Mouse (Mus musculus) MEL (cell line): ENCODE results near the gene Acot7. TPM values are rescaled to one million over a fixed set of nuclear protein-coding genes. Genes with fewer than 3 reads are reported as not detected.

ENCODE experiments used
- DNase-seq: peaks from one replicate; pipeline ENCODE4 v3.0.0; 2011; ENCODE audit warnings: low read depth, low spot score
- H3K27ac ChIP-seq: 2 replicates; pipeline ENCODE4 v1.5.1; 2012; ENCODE audit warnings: low read depth, mild to moderate bottlenecking, control low read depth, low read length, moderate library complexity; ENCODE audit not compliant: control insufficient read depth
- H3K27me3 ChIP-seq, 2 experiments: fragments of 150-350 bp in 1 of 2; sonication (generic) in 1 of 2; 2 replicates each; pipeline ENCODE4 v1.6.1; 2012; ENCODE audit warnings: low read length in 2 of 2, mild to moderate bottlenecking in 2 of 2, improper control_type of control experiment in 1 of 2, moderate library complexity in 1 of 2; ENCODE audit not compliant: insufficient read depth in 2 of 2, control insufficient read depth in 1 of 2
- H3K36me3 ChIP-seq, 2 experiments: 2 replicates each; pipeline ENCODE4 v1.6.1; 2012 to 2014; ENCODE audit warnings: low read length in 2 of 2, improper control_type of control experiment in 1 of 2, inconsistent platforms in 1 of 2, mild to moderate bottlenecking in 1 of 2; ENCODE audit not compliant: insufficient read depth in 2 of 2, control insufficient read depth in 1 of 2
- H3K4me1 ChIP-seq, 2 experiments: fragments of 150-350 bp in 1 of 2; sonication (generic) in 1 of 2; 2 replicates each; pipeline ENCODE4 v1.6.1; 2012; ENCODE audit warnings: low read length in 2 of 2, improper control_type of control experiment in 1 of 2, mild to moderate bottlenecking in 1 of 2; ENCODE audit not compliant: insufficient read depth in 2 of 2, control insufficient read depth in 1 of 2
- H3K4me3 ChIP-seq, 2 experiments: fragments of 150-350 bp in 1 of 2; sonication (generic) in 1 of 2; 2 replicates each; pipeline ENCODE4 v1.5.1; 2012; ENCODE audit warnings: low read depth in 2 of 2, low read length in 2 of 2, mild to moderate bottlenecking in 2 of 2, moderate library complexity in 2 of 2, control low read depth in 1 of 2, improper control_type of control experiment in 1 of 2; ENCODE audit not compliant: control insufficient read depth in 1 of 2, insufficient read depth in 1 of 2
- H3K79me2 ChIP-seq: 2 replicates; pipeline ENCODE4 v1.6.1; 2012; ENCODE audit warnings: mild to moderate bottlenecking, low read length, moderate library complexity; ENCODE audit not compliant: control insufficient read depth, poor library complexity, insufficient read depth
- H3K9ac ChIP-seq: 2 replicates; pipeline ENCODE4 v1.6.1; 2012; ENCODE audit warnings: low read depth, mild to moderate bottlenecking, control low read depth, low read length, moderate library complexity; ENCODE audit not compliant: control insufficient read depth, poor library complexity, severe bottlenecking
- H3K9me3 ChIP-seq: fragments of 150-350 bp; sonication (generic); replicated peaks from 2 replicates; pipeline ENCODE4 v1.6.1; 2012; ENCODE audit warnings: mild to moderate bottlenecking, low read length, improper control_type of control experiment, moderate library complexity; ENCODE audit not compliant: insufficient read depth
- BHLHE40 ChIP-seq: IDR thresholded peaks from 2 replicates; pipeline ENCODE4 v1.6.1; 2012; ENCODE audit warnings: low read depth, mild to moderate bottlenecking, inconsistent platforms, low read length, improper control_type of control experiment, borderline replicate concordance
- CHD1 ChIP-seq: IDR thresholded peaks from 2 replicates; pipeline ENCODE4 v1.6.1; 2012; ENCODE audit warnings: low read depth, mild to moderate bottlenecking, inconsistent platforms, low read length, improper control_type of control experiment
- CHD2 ChIP-seq: IDR thresholded peaks from 2 replicates; pipeline ENCODE4 v1.6.1; 2011; ENCODE audit warnings: low read length, improper control_type of control experiment
- CTCF ChIP-seq, 3 experiments: IDR thresholded peaks in 2 of 3; conservative IDR thresholded peaks in 1 of 3; 2 replicates each; pipeline ENCODE4 v1.5.1; 2011 to 2012; ENCODE audit warnings: low read length in 3 of 3, low read depth in 2 of 3, mild to moderate bottlenecking in 2 of 3, improper control_type of control experiment in 1 of 3, inconsistent platforms in 1 of 3, mixed read lengths in 1 of 3, moderate library complexity in 1 of 3; ENCODE audit not compliant: control insufficient read depth in 1 of 3, insufficient read depth in 1 of 3, poor library complexity in 1 of 3, severe bottlenecking in 1 of 3
- E2F4 ChIP-seq: IDR thresholded peaks from 2 replicates; pipeline ENCODE4 v1.6.1; 2011; ENCODE audit warnings: low read depth, low read length, improper control_type of control experiment, borderline replicate concordance
- EP300 ChIP-seq, 2 experiments: IDR thresholded peaks; 2 replicates each; pipeline ENCODE4 v1.6.1; 2011; ENCODE audit warnings: improper control_type of control experiment in 2 of 2, low read length in 2 of 2, low read depth in 1 of 2, mild to moderate bottlenecking in 1 of 2
- ETS1 ChIP-seq: IDR thresholded peaks from 2 replicates; pipeline ENCODE4 v1.6.1; 2012; ENCODE audit warnings: low read depth, mild to moderate bottlenecking, inconsistent platforms, low read length, improper control_type of control experiment, moderate library complexity
- GABPA ChIP-seq: IDR thresholded peaks from 2 replicates; pipeline ENCODE4 v1.6.1; 2012; ENCODE audit warnings: low read depth, mild to moderate bottlenecking, inconsistent platforms, low read length, improper control_type of control experiment, moderate library complexity
- GATA1 ChIP-seq: IDR thresholded peaks from 2 replicates; pipeline ENCODE4 v1.6.1; 2011; ENCODE audit warnings: low read depth, low read length, improper control_type of control experiment
- HCFC1 ChIP-seq: IDR thresholded peaks from 2 replicates; pipeline ENCODE4 v1.6.1; 2012; ENCODE audit warnings: low read depth, mild to moderate bottlenecking, inconsistent platforms, low read length, improper control_type of control experiment, moderate library complexity
- JUND ChIP-seq: IDR thresholded peaks from 2 replicates; pipeline ENCODE4 v1.6.1; 2011; ENCODE audit warnings: low read depth, mild to moderate bottlenecking, improper control_type of control experiment, low read length
- KAT2A ChIP-seq: conservative IDR thresholded peaks from 2 replicates; pipeline ENCODE4 v1.6.1; 2012; ENCODE audit warnings: low read depth, low read length, improper control_type of control experiment, inconsistent platforms
- MAFK ChIP-seq: IDR thresholded peaks from 2 replicates; pipeline ENCODE4 v1.6.1; 2011; ENCODE audit warnings: low read depth, mild to moderate bottlenecking, low read length, improper control_type of control experiment, borderline replicate concordance
- NELFE ChIP-seq: IDR thresholded peaks from 2 replicates; pipeline ENCODE4 v1.6.1; 2011; ENCODE audit warnings: low read depth, low read length, improper control_type of control experiment
- POLR2A ChIP-seq, 2 experiments: IDR thresholded peaks; 2 replicates each; pipeline ENCODE4 v1.6.1; 2011 to 2012; ENCODE audit warnings: low read length in 2 of 2, mild to moderate bottlenecking in 2 of 2, control low read depth in 1 of 2, improper control_type of control experiment in 1 of 2, low read depth in 1 of 2, moderate library complexity in 1 of 2; ENCODE audit not compliant: control insufficient read depth in 1 of 2, insufficient read depth in 1 of 2, poor library complexity in 1 of 2
- POLR2AphosphoS5 ChIP-seq: IDR thresholded peaks from 2 replicates; pipeline ENCODE4 v1.6.1; 2012; ENCODE audit warnings: low read depth, borderline replicate concordance, mild to moderate bottlenecking, inconsistent platforms, low read length, moderate library complexity, mixed read lengths
- RAD21 ChIP-seq: IDR thresholded peaks from 2 replicates; pipeline ENCODE4 v1.6.1; 2011; ENCODE audit warnings: mild to moderate bottlenecking, low read depth, low read length, improper control_type of control experiment
- SMC3 ChIP-seq: IDR thresholded peaks from 2 replicates; pipeline ENCODE4 v1.6.1; 2011; ENCODE audit warnings: low read depth, low read length, improper control_type of control experiment
- TBP ChIP-seq: IDR thresholded peaks from 2 replicates; pipeline ENCODE4 v1.8.0; 2011; ENCODE audit warnings: low read depth, low read length, improper control_type of control experiment
- UBTF ChIP-seq: IDR thresholded peaks from 2 replicates; pipeline ENCODE4 v1.6.1; 2012; ENCODE audit warnings: low read depth, mild to moderate bottlenecking, inconsistent platforms, low read length, improper control_type of control experiment, moderate library complexity, borderline replicate concordance; ENCODE audit not compliant: insufficient read depth
- USF1 ChIP-seq: IDR thresholded peaks from 2 replicates; pipeline ENCODE4 v1.6.1; 2014; ENCODE audit warnings: low read depth, mild to moderate bottlenecking, inconsistent platforms, low read length, improper control_type of control experiment, moderate library complexity
- ZKSCAN1 ChIP-seq: IDR thresholded peaks from 2 replicates; pipeline ENCODE4 v1.6.1; 2012; ENCODE audit warnings: low read depth, mild to moderate bottlenecking, inconsistent platforms, low read length, improper control_type of control experiment, moderate library complexity
- ZNF384 ChIP-seq: IDR thresholded peaks from 2 replicates; pipeline ENCODE4 v1.6.1; 2012; ENCODE audit warnings: low read depth, mild to moderate bottlenecking, inconsistent platforms, low read length, improper control_type of control experiment
- polyA plus RNA-seq, 2 experiments: library from polyadenylated mRNA; stranded (reverse) in 1 of 2; unstranded in 1 of 2; fragments of >175 nt in 1 of 2; fragments of >200 nt in 1 of 2; gene quantifications; 2 replicates each; pipeline versions ENCODE4 v1.2.1 to v1.2.4; 2012; ENCODE audit warnings: low replicate concordance in 2 of 2, low read depth in 1 of 2; ENCODE audit not compliant: insufficient read length in 2 of 2, insufficient read depth in 1 of 2, missing spikeins in 1 of 2
- total RNA-seq: library from RNA; depleted of rRNA; stranded (reverse); fragments of 300-350 nt; gene quantifications from 2 replicates; pipeline ENCODE4 v1.2.3, GENCODE M21; 2012

Acot7 gene
- total and polyA plus RNA-seq, 3 experiments = 92.7 to 127 TPM; not detected in 1

- Histone ChIP-seq H3K4me3 (no peak overlapping the region), H3K79me2 (no peaks in the 10 kb centered on the region; the same call in 1 of the 2 replicates), H3K27me3 (no peaks in the 10 kb centered on the region)
- TF ChIP-seq SMC3 (no peak), MAFK (no peak), POLR2A (IDR thresholded peaks at IDR 0.05; ENCODE audit: control insufficient read depth in 1 of 2, insufficient read depth in 1 of 2, low read depth in 1 of 2, low read length in 2 of 2, poor library complexity in 1 of 2) (no peak), CHD2 (no peak), E2F4 (no peak), UBTF (no peak), TBP (no peak), CHD1 (no peak), JUND (no peak), NELFE (no peak), GATA1 (no peak), POLR2AphosphoS5 (no peak), ZKSCAN1 (no peak), BHLHE40 (no peak), HCFC1 (no peak), CTCF (IDR thresholded peaks at IDR 0.05 in 2 of 3, conservative IDR thresholded peaks at IDR 0.05 in 1 of 3; ENCODE audit: control insufficient read depth in 1 of 3, insufficient read depth in 1 of 3, low read depth in 2 of 3, low read length in 3 of 3, poor library complexity in 1 of 3, severe bottlenecking in 1 of 3) (no peak)
- TF ChIP-seq, all 39 proteins: peak for 0
- H3K9ac ChIP-seq = no peak overlapping the region
- no peaks in the 10 kb centered on the region for H3K9me3 ChIP-seq
- H3K27ac ChIP-seq = no peak overlapping the region
- H3K4me1 ChIP-seq = peaks cover 0 to 4% of the 10 kb centered on the region in 2 experiments; a peak in 2 of 4 replicates
- DNase-seq = no peak
- no peaks in the 10 kb centered on the region; a peak in 1 of 4 replicates for H3K36me3 ChIP-seq
These were observed 44.7 kb upstream of the Acot7 start for GRCm38 (mm10) chr4:152133213-152133612.

- Histone ChIP-seq H3K4me3 (no peak overlapping the region), H3K36me3 (no peaks in the 10 kb centered on the region; a peak in 1 of 4 replicates), H3K27me3 (no peaks in the 10 kb centered on the region), H3K9ac (no peak overlapping the region), H3K9me3 (no peaks in the 10 kb centered on the region), H3K79me2 (no peaks in the 10 kb centered on the region; the same call in 1 of the 2 replicates), H3K27ac (no peak overlapping the region), H3K4me1 (peaks cover 0 to 9% of the 10 kb centered on the region in 2 experiments; a peak in 2 of 4 replicates)
- TF ChIP-seq SMC3 (peak; percentile 27; the same call in 1 of the 2 replicates), KAT2A (no peak), RAD21 (peak; percentile 43), ZNF384 (no peak), USF1 (no peak), GABPA (no peak), EP300 (IDR thresholded peaks at IDR 0.05; ENCODE audit: low read depth in 1 of 2, low read length in 2 of 2) (no peak), ETS1 (no peak), CHD2 (no peak), CTCF (IDR thresholded peaks at IDR 0.05 in 2 of 3, conservative IDR thresholded peaks at IDR 0.05 in 1 of 3; ENCODE audit: control insufficient read depth in 1 of 3, insufficient read depth in 1 of 3, low read depth in 2 of 3, low read length in 3 of 3, poor library complexity in 1 of 3, severe bottlenecking in 1 of 3) (peak; percentile 77 to 96 (median 79)), ZKSCAN1 (no peak), CHD1 (no peak)
- peak; percentile 61 for DNase-seq
These were observed 43.4 kb upstream of the Acot7 start for GRCm38 (mm10) chr4:152134507-152134906.
